Mouse (Mus musculus): ENCODE measurements around the gene Lgals8.
"Not testable (repeated sequence)": the region's sequence is repeated elsewhere in the genome, so short reads cannot be mapped to it uniquely, and the experiment has no call there.

The Lgals8 gene

GRCm38 (mm10) chr13:12464844-12465243, at the start of gene Lgals8:
Lgals8 (minus strand) TSS chr13:12464944.
- no peak for DNase-seq (ENCODE audit: low read depth)

GRCm38 (mm10) chr13:12511189-12511965, 46.6 kb upstream of the Lgals8 start:
- DNase-seq (ENCODE audit: low read depth), result no peak

GRCm38 (mm10) chr13:12510032-12510431, 45.3 kb upstream of the Lgals8 start:
- DNase-seq (ENCODE audit: low read depth), result no peak

GRCm38 (mm10) chr13:12507426-12507825, 42.7 kb upstream of the Lgals8 start:
- DNase-seq (ENCODE audit: low read depth), result no peak

- DNase-seq (ENCODE audit: low read depth), result no peak
Measured at GRCm38 (mm10) chr13:12505359-12505758, 40.6 kb upstream of the Lgals8 start.

- DNase-seq (ENCODE audit: low read depth), result no peak
Measured at GRCm38 (mm10) chr13:12503238-12503751, 38.6 kb upstream of the Lgals8 start.

- no peak for DNase-seq (ENCODE audit: low read depth)
Measured at GRCm38 (mm10) chr13:12502665-12503237, 38.0 kb upstream of the Lgals8 start.

- no peak for DNase-seq (ENCODE audit: low read depth)
Measured at GRCm38 (mm10) chr13:12499107-12499506, 34.4 kb upstream of the Lgals8 start.

- DNase-seq (ENCODE audit: low read depth), result no peak
Measured at GRCm38 (mm10) chr13:12497809-12498208, 33.1 kb upstream of the Lgals8 start.

GRCm38 (mm10) chr13:12494750-12495149, 30.0 kb upstream of the Lgals8 start:
- no peak for DNase-seq (ENCODE audit: low read depth)

GRCm38 (mm10) chr13:12492515-12492914, 27.8 kb upstream of the Lgals8 start:
- no peak for DNase-seq (ENCODE audit: low read depth)

GRCm38 (mm10) chr13:12485640-12486039, 20.9 kb upstream of the Lgals8 start:
- DNase-seq (ENCODE audit: low read depth), result no peak

- no peak for DNase-seq (ENCODE audit: low read depth)
Measured at GRCm38 (mm10) chr13:12485197-12485596, 20.5 kb upstream of the Lgals8 start.

GRCm38 (mm10) chr13:12479802-12480201, 15.1 kb upstream of the Lgals8 start:
- no peak for DNase-seq (ENCODE audit: low read depth)

- no peak for DNase-seq (ENCODE audit: low read depth)
Measured at GRCm38 (mm10) chr13:12478301-12478700, 13.6 kb upstream of the Lgals8 start.

GRCm38 (mm10) chr13:12476886-12477285, 12.1 kb upstream of the Lgals8 start:
- DNase-seq (ENCODE audit: low read depth), result no peak

- no peak for DNase-seq (ENCODE audit: low read depth)
Measured at GRCm38 (mm10) chr13:12475239-12475638, 10.5 kb upstream of the Lgals8 start.

- DNase-seq (ENCODE audit: low read depth), result peak; percentile 20
Measured at GRCm38 (mm10) chr13:12473724-12474378, 9.1 kb upstream of the Lgals8 start.

- no peak for DNase-seq (ENCODE audit: low read depth)
Measured at GRCm38 (mm10) chr13:12468488-12468887, 3.7 kb upstream of the Lgals8 start.

GRCm38 (mm10) chr13:12464159-12464558, 585 bp downstream of the Lgals8 start:
- not testable (repeated sequence) for DNase-seq (ENCODE audit: low read depth)

GRCm38 (mm10) chr13:12462623-12463022, 2.1 kb downstream of the Lgals8 start:
- DNase-seq (ENCODE audit: low read depth), result no peak

- DNase-seq (ENCODE audit: low read depth), result peak; percentile 22
Measured at GRCm38 (mm10) chr13:12461730-12462119, 3.0 kb downstream of the Lgals8 start.

Measured in fibroblast of lung, adult 2 months (primary cell).